Mouse (Mus musculus): ENCODE measurements around the gene Gm44503.
A peak's percentile ranks its signal among the peaks of the same experiment; 100 is the strongest.

Gene Gm44503

GRCm38 (mm10) chr9:72972984-72973383 lies 14.3 kb downstream of the Gm44503 start:
- no peak for DNase-seq (ENCODE audit: low read depth, low spot score)

- no peak for DNase-seq (ENCODE audit: low read depth, low spot score)
Measured at GRCm38 (mm10) chr9:72974734-72975133, 16.1 kb downstream of the Gm44503 start.

- DNase-seq (ENCODE audit: low read depth, low spot score): no peak
Measured at GRCm38 (mm10) chr9:72975242-72975641, 16.6 kb downstream of the Gm44503 start.

- DNase-seq (ENCODE audit: low read depth, low spot score): peak; percentile 36
Measured at GRCm38 (mm10) chr9:72983066-72983465, 24.4 kb downstream of the Gm44503 start.

- peak; percentile 98 for DNase-seq (ENCODE audit: low read depth, low spot score)
Measured at GRCm38 (mm10) chr9:72985250-72986220, 26.9 kb downstream of the Gm44503 start, which contains the start of the genes Ccpg1os and Ccpg1. TSS of gene Ccpg1os (minus strand) at chr9:72985382. TSS of gene Ccpg1 (plus strand) at chr9:72985429.

DNA sequence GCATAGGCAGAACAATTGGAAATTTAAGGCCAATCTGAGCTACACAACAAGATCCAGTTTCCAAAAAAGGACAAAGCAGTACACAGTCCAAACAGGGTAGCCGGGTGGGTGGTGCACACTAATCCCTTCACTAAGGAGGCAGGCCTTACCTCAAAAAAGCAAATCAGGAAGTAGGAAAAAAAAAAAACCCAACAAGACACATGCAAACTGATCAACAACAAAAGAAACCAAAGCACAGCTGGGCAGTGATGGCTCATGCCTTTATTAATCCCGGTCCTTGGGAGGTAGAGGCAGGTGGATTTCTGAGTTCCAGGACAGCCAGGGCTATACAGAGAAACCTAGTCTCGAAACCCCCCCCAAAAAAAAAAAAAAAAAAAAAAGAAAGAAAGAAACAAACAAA lies 29.1 kb downstream of the Gm44503 start:
- DNase-seq (ENCODE audit: low read depth, low spot score): peak; percentile 56

- no peak for DNase-seq (ENCODE audit: low read depth, low spot score)
Measured at GRCm38 (mm10) chr9:72988706-72989105, 30.1 kb downstream of the Gm44503 start.

DNA sequence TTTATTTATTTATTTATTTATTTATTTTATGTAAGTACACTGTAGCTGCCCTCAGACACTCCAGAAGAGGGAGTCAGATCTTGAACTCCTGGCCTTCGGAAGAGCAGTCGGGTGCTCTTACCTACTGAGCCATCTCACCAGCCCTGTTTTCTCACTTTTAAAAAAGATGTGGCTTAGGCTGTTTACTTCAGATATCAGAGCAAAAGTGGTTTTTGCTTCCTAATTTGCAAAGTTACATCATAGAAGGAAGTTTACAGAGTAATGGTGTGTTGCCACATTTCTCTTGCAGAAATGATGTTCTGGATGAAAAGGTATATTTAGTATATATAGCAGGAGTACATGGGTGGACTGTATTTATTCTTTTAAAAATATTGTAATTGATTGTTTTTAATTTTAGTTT lies 32.8 kb downstream of the Gm44503 start:
- DNase-seq (ENCODE audit: low read depth, low spot score): no peak

DNA sequence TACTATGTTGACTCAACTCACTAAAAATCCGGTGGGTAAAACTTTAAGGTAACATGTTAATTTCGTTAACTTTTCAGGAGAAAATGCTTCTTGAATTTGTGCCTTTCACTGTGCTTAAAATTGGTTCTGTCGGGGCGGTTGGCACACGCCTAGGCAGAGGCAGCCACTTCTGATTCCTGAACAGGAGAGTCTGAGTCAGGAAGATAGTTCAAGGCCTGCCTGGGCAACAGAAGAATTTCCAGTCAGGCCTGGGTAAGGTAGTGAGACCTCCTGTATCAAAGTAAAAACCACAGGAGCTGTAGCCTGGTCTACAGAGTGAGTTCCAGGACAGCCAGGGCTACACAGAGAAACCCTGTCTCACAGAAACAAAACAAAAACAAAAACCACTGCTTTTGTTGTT lies 33.9 kb downstream of the Gm44503 start:
- DNase-seq (ENCODE audit: low read depth, low spot score): no peak

DNA sequence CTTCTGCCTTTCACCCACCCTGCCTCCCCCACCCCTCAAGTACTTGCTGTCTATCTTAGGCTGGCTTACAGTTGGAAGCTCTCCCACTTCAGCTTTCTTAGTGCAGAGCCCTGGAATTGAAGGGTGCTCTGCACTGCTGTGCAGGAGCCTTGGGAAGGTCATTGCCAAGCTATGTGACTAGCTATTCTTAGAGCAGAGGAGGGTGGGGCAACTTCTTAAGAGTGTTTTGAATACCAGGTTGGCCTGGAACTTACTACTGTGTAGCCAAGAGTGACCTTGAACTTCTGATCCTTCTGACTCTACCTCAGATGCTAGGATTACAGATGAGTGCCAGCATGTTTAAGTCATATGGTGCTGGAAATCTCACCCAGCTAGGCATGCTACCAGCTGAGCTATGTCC lies 37.5 kb downstream of the Gm44503 start:
- no peak for DNase-seq (ENCODE audit: low read depth, low spot score)

DNA sequence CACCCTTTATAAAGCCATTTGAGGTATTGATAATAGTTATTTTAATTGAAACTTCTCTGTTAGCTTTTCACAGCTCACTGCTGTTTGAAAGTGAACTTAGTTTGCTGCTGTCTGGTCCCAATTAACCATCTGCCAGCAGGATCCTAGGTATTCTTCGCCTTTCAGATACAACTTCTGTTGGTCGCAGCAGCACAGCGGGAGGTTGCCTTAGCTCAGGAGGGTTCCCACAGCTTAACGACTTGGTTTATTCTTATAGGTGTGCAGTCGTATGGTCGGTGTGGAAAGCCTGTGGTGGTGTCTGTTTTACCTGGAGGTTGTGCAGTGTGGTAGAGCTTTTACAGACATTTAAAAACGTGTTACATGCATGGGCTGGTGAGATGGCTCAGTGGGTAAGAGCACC lies 38.2 kb downstream of the Gm44503 start:
- DNase-seq (ENCODE audit: low read depth, low spot score): no peak

- DNase-seq (ENCODE audit: low read depth, low spot score): no peak
Measured at GRCm38 (mm10) chr9:73000487-73000886, 41.8 kb downstream of the Gm44503 start.

DNA sequence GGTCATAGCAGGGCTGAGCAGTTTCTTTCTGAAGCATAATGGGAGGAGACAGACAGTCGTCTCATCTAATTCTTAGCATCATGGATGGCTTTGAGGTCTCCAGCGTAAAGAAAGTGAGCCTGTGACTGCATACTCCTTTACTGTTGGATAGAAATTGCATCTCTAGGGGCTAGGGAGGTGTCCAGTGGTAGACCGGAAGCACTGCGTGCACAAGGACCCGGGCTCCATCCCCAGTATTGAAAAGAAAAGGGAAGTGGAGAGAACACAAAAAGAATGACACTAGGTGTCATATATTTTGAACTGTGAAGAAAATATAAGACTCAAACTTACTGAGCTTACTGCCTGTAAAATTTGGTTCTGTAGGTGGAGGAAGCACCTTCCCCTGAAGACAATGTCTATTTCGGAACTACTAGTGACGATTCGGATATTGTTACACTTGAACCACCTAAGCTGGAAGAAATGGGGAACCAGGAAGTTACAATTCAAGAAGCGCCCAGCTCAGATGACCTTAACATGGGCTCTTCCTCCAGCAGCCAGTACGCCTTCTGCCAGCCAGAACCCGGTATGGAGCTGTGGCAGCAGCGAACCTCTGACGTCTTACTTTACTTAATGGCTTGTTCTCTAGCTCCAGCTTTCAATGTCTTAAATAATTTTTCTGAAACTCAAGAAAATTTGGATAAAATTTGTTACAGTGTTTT lies 42.8 kb downstream of the Gm44503 start:
- DNase-seq (ENCODE audit: low read depth, low spot score): no peak

DNA sequence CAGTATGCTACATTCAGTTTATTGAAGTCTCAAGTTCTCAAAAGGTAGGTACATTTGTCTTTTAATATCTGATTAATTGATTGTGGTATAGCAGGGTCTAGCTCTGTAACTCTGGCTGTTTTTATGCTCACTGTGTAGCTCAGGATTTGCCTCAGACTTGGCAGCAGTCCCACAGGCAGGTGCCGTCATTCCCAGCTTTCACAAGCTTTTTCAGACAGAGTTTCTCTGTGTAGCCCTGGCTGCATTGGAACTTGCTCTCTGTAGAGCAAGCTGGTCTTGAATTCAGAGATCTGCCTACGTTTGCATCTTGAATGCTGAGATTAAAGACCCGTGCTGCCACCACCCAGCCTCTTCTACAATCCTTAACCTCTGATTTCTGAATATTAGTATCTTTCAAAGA lies 43.5 kb downstream of the Gm44503 start:
- DNase-seq (ENCODE audit: low read depth, low spot score): no peak

- no peak for DNase-seq (ENCODE audit: low read depth, low spot score)
Measured at GRCm38 (mm10) chr9:73004076-73004475, 45.4 kb downstream of the Gm44503 start.

DNA sequence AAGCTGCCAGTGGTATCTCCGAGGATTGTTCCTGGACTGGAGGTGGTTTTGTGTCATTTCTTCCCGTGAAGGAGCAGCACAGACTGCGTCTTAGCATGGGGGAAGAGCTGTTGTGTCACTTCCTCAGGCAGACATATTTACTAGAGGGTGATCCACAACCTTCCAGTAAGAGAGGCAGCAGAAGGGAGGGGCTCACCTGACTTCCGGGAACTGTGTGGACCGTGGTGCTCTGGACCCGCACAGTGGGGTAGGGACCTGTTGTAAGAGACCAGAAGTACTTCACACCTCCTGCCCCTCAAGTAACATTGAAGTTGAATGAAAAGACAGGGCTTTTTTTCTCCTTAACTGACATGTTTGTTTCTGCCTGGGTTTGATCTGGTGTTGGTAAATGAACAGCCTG lies 46.5 kb downstream of the Gm44503 start:
- DNase-seq (ENCODE audit: low read depth, low spot score): no peak

GRCm38 (mm10) chr9:73006175-73006574 lies 47.5 kb downstream of the Gm44503 start:
- DNase-seq (ENCODE audit: low read depth, low spot score): no peak

GRCm38 (mm10) chr9:73008384-73008783 lies 49.7 kb downstream of the Gm44503 start:
- no peak for DNase-seq (ENCODE audit: low read depth, low spot score)

DNA sequence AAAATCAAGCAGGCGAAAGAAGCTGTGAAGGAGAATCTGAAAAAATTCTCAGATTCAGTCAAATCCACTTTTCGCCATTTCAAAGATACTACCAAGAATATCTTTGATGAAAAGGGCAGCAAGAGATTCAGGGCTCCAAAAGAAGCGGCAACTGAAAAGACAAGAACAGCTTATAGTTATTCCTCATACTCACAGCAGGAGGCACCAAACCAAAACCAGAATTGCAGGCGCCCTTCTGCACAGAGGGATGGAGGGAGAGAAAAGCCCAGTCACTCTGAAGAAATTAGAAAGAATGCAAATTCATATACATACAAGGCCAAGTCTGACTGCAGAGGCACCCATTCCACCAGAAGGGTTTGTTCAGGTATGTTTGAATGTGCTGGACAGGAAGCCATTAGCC lies 54.0 kb downstream of the Gm44503 start:
- no peak for DNase-seq (ENCODE audit: low read depth, low spot score)

DNA sequence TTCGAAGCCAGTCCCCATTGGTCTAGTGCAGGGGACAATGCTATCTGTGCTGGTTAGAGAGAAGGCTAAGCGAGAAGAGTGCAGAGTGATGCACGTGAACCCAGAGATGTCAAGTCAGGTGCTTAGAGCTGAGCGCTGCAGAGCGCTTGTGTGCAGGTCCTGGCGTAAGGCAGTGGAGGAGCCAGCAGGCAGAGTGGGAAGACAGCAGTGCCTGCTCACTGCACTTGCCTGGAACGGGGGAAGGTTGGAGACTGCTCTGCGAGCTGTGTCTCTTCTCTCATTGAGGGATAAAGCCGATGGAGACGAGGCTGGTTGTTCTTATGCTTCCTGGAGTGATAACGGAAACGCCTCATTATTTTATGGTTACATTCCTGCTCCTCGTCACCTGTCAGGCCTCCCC lies 56.1 kb downstream of the Gm44503 start:
- DNase-seq (ENCODE audit: low read depth, low spot score): no peak

- no peak for DNase-seq (ENCODE audit: low read depth, low spot score)
Measured at GRCm38 (mm10) chr9:73019841-73020240, 61.2 kb downstream of the Gm44503 start.

DNA sequence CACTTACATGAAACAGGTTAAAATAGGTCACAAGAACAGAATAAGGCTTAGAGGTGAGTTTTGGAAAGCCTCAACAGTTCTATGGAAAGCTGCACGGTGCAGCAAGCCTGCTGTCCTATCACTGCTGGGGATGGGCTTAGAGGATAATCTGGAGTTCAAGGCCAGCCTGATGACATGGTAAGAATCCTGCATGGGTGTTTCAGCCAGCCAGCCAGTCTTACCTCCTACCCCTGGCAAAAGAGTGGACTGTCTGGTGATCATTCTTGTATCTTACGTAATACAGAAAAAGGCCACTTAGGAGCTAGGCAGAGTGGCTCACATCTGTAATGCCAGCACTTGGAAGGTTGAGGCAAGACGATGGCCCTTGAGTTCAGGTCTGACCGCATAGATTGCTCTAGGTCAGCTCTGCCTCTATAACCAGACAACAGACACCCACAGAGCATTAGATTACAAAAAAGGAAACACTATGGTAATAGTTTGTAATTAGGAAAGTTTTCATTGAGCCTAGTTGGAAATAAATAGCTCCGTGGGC lies 62.0 kb downstream of the Gm44503 start:
- DNase-seq (ENCODE audit: low read depth, low spot score): no peak
